ENCODE assay signal across 8 mouse cellular contexts in genomic region chr8:88697642-88698031, GRCm38 (mm10). TPM values are rescaled to one million over a fixed set of nuclear protein-coding genes. Genes with fewer than 3 reads are reported as not detected.
DNase-seq lines count a peak whose midpoint lies in the region; ATAC-seq and TF ChIP-seq lines count a peak whose summit lies in the region.

No protein-coding gene starts in this region.

- H3K4me2 ChIP-seq in heart, embryonic 16.5 days (ENCODE audit: low read depth, low read length): peak overlapping the region; percentile 82
- H3K4me2 ChIP-seq in liver, embryonic 12.5 days: peak overlapping the region; percentile 90
- H3K4me2 ChIP-seq in stomach, embryonic 14.5 days (replicated peaks; ENCODE audit: low read depth, low read length): peak overlapping the region; percentile 56

- H3K27ac ChIP-seq in heart, adult 2 months: peak overlapping the region; percentile 94
- H3K27ac ChIP-seq in heart, embryonic 16.5 days (ENCODE audit: low read length): peak overlapping the region; percentile 82
- H3K27ac ChIP-seq in liver, embryonic 12.5 days: peak overlapping the region; percentile 67
- H3K27ac ChIP-seq in stomach, embryonic 14.5 days (ENCODE audit: low read length): no peak overlapping the region

- intact Hi-C loops in heart, adult 2 months (cut with DNase I): loop anchor here (5.0 kb wide), 1 partner anchor 50 kb away; the partner anchor contains the start of gene Nod2

- ATAC-seq in heart, embryonic 16.5 days (replicated peaks; ENCODE audit: extremely low read depth, insufficient read depth, low FRiP score): no peak
- ATAC-seq in liver, embryonic 12.5 days: no peak
- ATAC-seq in stomach, embryonic 14.5 days (ENCODE audit: insufficient number of reproducible peaks, insufficient read depth, low FRiP score, low read depth): no peak

- H3K4me3 ChIP-seq in heart, adult 2 months: peak overlapping the region; percentile 87
- peak overlapping the region; percentile 94 for H3K4me3 ChIP-seq in E14TG2a.4 (replicated peaks; ENCODE audit: low read length)
- H3K4me3 ChIP-seq in heart, embryonic 16.5 days (ENCODE audit: low read length): peak overlapping the region; percentile 90
- peak overlapping the region; percentile 90 for H3K4me3 ChIP-seq in liver, embryonic 12.5 days
- H3K4me3 ChIP-seq in stomach, embryonic 14.5 days (ENCODE audit: low read depth, low read length): peak overlapping the region; percentile 85

- no peaks in the 10 kb centered on the region for H3K27me3 ChIP-seq in heart, adult 2 months (ENCODE audit: control insufficient read depth, insufficient read depth, low read length)
- peaks cover 7% of the 10 kb centered on the region; the same call in 1 of the 2 replicates for H3K27me3 ChIP-seq in E14TG2a.4 (ENCODE audit: insufficient read depth, low read length)
- no peaks in the 10 kb centered on the region for H3K27me3 ChIP-seq in heart, embryonic 16.5 days (ENCODE audit: control insufficient read depth, insufficient read depth, low read length)
- H3K27me3 ChIP-seq in liver, embryonic 12.5 days (replicated peaks): no peaks in the 10 kb centered on the region; the same call in 1 of the 2 replicates
- no peaks in the 10 kb centered on the region for H3K27me3 ChIP-seq in stomach, embryonic 14.5 days (ENCODE audit: control insufficient read depth, insufficient read depth, low read length)

- DNase-seq in heart, adult 2 months: peak; percentile 35 to 49
- DNase-seq in heart, adult 11 months: no peak
- peak; percentile 76 for DNase-seq in cerebellum, adult 9-11 months
- no peak for DNase-seq in layer of hippocampus, adult 18-20 months (ENCODE audit: low spot score in 2 of 2)

- no peaks in the 10 kb centered on the region for H3K9me3 ChIP-seq in E14TG2a.4 (ENCODE audit: low read length)
- no peaks in the 10 kb centered on the region for H3K9me3 ChIP-seq in heart, embryonic 16.5 days (replicated peaks; ENCODE audit: control insufficient read depth, low read length)
- no peaks in the 10 kb centered on the region for H3K9me3 ChIP-seq in liver, embryonic 12.5 days (replicated peaks)
- no peaks in the 10 kb centered on the region for H3K9me3 ChIP-seq in stomach, embryonic 14.5 days (ENCODE audit: control insufficient read depth, low read depth, low read length)

- TF ChIP-seq CTCF in heart, adult 2 months (IDR thresholded peaks at IDR 0.05): no peak
- TF ChIP-seq CTCF in E14TG2a.4 (conservative IDR thresholded peaks at IDR 0.05; ENCODE audit: low read length): no peak

- WGBS in heart, adult 2 months: 9% methylated on average over 4 of the region's 4 CpGs
- whole genome bisulfite sequencing in heart, embryonic 16.5 days: 12% methylated on average over 4 of the region's 4 CpGs
- WGBS in liver, embryonic 12.5 days (ENCODE audit: insufficient replicate concordance): 15% methylated on average over 4 of the region's 4 CpGs
- WGBS in stomach, embryonic 14.5 days: 24% methylated on average over 4 of the region's 4 CpGs

- H3K36me3 ChIP-seq in heart, adult 2 months (ENCODE audit: control insufficient read depth, insufficient read depth, low read length): no peaks in the 10 kb centered on the region
- no peaks in the 10 kb centered on the region for H3K36me3 ChIP-seq in E14TG2a.4 (ENCODE audit: insufficient read depth, low read length)
- H3K36me3 ChIP-seq in heart, embryonic 16.5 days (ENCODE audit: control insufficient read depth, insufficient read depth): no peaks in the 10 kb centered on the region
- no peaks in the 10 kb centered on the region for H3K36me3 ChIP-seq in liver, embryonic 12.5 days
- no peaks in the 10 kb centered on the region for H3K36me3 ChIP-seq in stomach, embryonic 14.5 days (ENCODE audit: control insufficient read depth, insufficient read depth, low read length)

- TF ChIP-seq POLR2A in heart, adult 2 months (IDR thresholded peaks at IDR 0.05; ENCODE audit: insufficient read depth, low read depth, low read length): no peak

- H3K4me1 ChIP-seq in heart, adult 2 months (ENCODE audit: control insufficient read depth, insufficient read depth, low read length): no peaks in the 10 kb centered on the region
- peaks cover 20% of the 10 kb centered on the region for H3K4me1 ChIP-seq in E14TG2a.4 (replicated peaks; ENCODE audit: low read depth, low read length)
- peaks cover 8% of the 10 kb centered on the region for H3K4me1 ChIP-seq in heart, embryonic 16.5 days (ENCODE audit: control insufficient read depth, insufficient read depth, low read length)
- H3K4me1 ChIP-seq in liver, embryonic 12.5 days: peaks cover 26% of the 10 kb centered on the region
- peaks cover 5% of the 10 kb centered on the region; the same call in 1 of the 2 replicates for H3K4me1 ChIP-seq in stomach, embryonic 14.5 days (ENCODE audit: control insufficient read depth, insufficient read depth, low read length)

- H3K9ac ChIP-seq in heart, adult 2 months (ENCODE audit: low read depth, low read length): peak overlapping the region; percentile 78
- peak overlapping the region; percentile 91 for H3K9ac ChIP-seq in heart, embryonic 16.5 days (ENCODE audit: low read length)
- H3K9ac ChIP-seq in liver, embryonic 12.5 days: peak overlapping the region; percentile 84
- H3K9ac ChIP-seq in stomach, embryonic 14.5 days (replicated peaks; ENCODE audit: low read depth, low read length): peak overlapping the region; percentile 60

- H3K79me2 ChIP-seq in heart, adult 2 months (replicated peaks; ENCODE audit: control insufficient read depth, insufficient read depth, low read length): no peaks in the 10 kb centered on the region; the same call in 1 of the 2 replicates

- no peak for TF ChIP-seq EP300 in heart, adult 2 months (IDR thresholded peaks at IDR 0.05; ENCODE audit: insufficient read depth, low read depth, low read length)

RNA-seq across cellular contexts. Expression of gene Cyld, which starts 0.8 kb away (rescaled TPM):
- 10 to 100 TPM; 27.1 to 29.4 TPM for total RNA-seq in heart, adult 2 months (2021)
- 4.8 and 10.1 TPM in 2 replicates for polyA plus RNA-seq in heart, adult 2 months (2012; rRNA removed)
- polyA plus RNA-seq in heart, embryonic 16.5 days (2015; fragmentation: Nextera tagmentation; extraction: Ambion mirVana): 11.0 and 12.7 TPM in 2 replicates
- 7.7 and 8.2 TPM in 2 replicates for polyA plus RNA-seq in liver, embryonic 12.5 days (2016; fragmentation: Nextera tagmentation; extraction: Ambion mirVana)
- polyA plus RNA-seq in stomach, embryonic 14.5 days (2014; fragmentation: Nextera tagmentation; extraction: Ambion mirVana): 16.7 and 18.1 TPM in 2 replicates
- 10 to 100 TPM; 90.8 to 93.6 TPM for total RNA-seq in layer of hippocampus, adult 18-20 months (2021)

RNA-seq across cellular contexts. Expression of gene Nod2, which starts 50.5 kb away (rescaled TPM):
- 1 to 10 TPM; 1.1 to 1.5 TPM for total RNA-seq in heart, adult 2 months (2021)
- polyA plus RNA-seq in heart, adult 2 months (2012; rRNA removed): 1.3 and 1.9 TPM in 2 replicates
- polyA plus RNA-seq in heart, embryonic 16.5 days (2015; fragmentation: Nextera tagmentation; extraction: Ambion mirVana): 0.12 and 0.14 TPM in 2 replicates
- 0.05 and 0.06 TPM in 2 replicates for polyA plus RNA-seq in liver, embryonic 12.5 days (2016; fragmentation: Nextera tagmentation; extraction: Ambion mirVana)
- polyA plus RNA-seq in stomach, embryonic 14.5 days (2014; fragmentation: Nextera tagmentation; extraction: Ambion mirVana): 0.13 and 0.25 TPM in 2 replicates
- under 1 TPM; 0.37 to 0.51 TPM for total RNA-seq in layer of hippocampus, adult 18-20 months (2021)

Comparison
In these comparisons a context has a peak if more than half of its experiments do, and no peak if none do; other contexts are left out.
1. DNase-seq: peak in heart, adult 2 months (2 of 2) and cerebellum, adult 9-11 months (single experiment); none in heart, adult 11 months (single experiment) and layer of hippocampus, adult 18-20 months (0 of 2).
2. Peak in every context shown above with its lines, with median percentiles within 50 percentile points of each other: H3K4me3 ChIP-seq, H3K9ac ChIP-seq and H3K4me2 ChIP-seq.